Mouse (Mus musculus) liver, embryonic 12.5 days (tissue): ENCODE measurements around the gene Rbpj. TPM values are rescaled to one million over a fixed set of nuclear protein-coding genes. Genes with fewer than 3 reads are reported as not detected.
"Not testable (repeated sequence)": the region's sequence is repeated elsewhere in the genome, so short reads cannot be mapped to it uniquely, and the experiment has no call there.

ENCODE experiments used
- ATAC-seq: fragments of 200-750 bp; cut with Nextera tagmentation; 2 replicates; pipeline ENCODE4 v1.8.0; 2017; ENCODE audit warnings: moderate number of reproducible peaks, mild to moderate bottlenecking, moderate library complexity
- H3K27ac ChIP-seq: fragments of 300-500 bp; sonication (generic); 2 replicates; pipeline ENCODE4 v1.5.1; 2016; ENCODE audit warnings: mild to moderate bottlenecking
- H3K27me3 ChIP-seq: fragments of 300-500 bp; sonication (generic); replicated peaks from 2 replicates; pipeline ENCODE4 v1.6.1; 2016; ENCODE audit warnings: mild to moderate bottlenecking, moderate library complexity
- H3K36me3 ChIP-seq: fragments of 300-500 bp; sonication (generic); 2 replicates; pipeline ENCODE4 v1.6.1; 2016; ENCODE audit warnings: mild to moderate bottlenecking, moderate library complexity
- H3K4me1 ChIP-seq: fragments of 300-500 bp; sonication (generic); 2 replicates; pipeline ENCODE4 v1.6.1; 2016
- H3K4me2 ChIP-seq: fragments of 300-500 bp; sonication (generic); 2 replicates; pipeline ENCODE4 v1.6.1; 2016; ENCODE audit warnings: mild to moderate bottlenecking, moderate library complexity
- H3K4me3 ChIP-seq: fragments of 300-500 bp; sonication (generic); 2 replicates; pipeline ENCODE4 v1.5.1; 2016; ENCODE audit warnings: mild to moderate bottlenecking, moderate library complexity
- H3K9ac ChIP-seq: fragments of 300-500 bp; sonication (generic); 2 replicates; pipeline ENCODE4 v1.6.1; 2016; ENCODE audit warnings: mild to moderate bottlenecking, moderate library complexity
- H3K9me3 ChIP-seq: fragments of 300-500 bp; sonication (generic); replicated peaks from 2 replicates; pipeline ENCODE4 v1.6.1; 2016; ENCODE audit warnings: mild to moderate bottlenecking, moderate library complexity
- WGBS: fragments of 180-500 bp; shearing (Covaris S2); methylation state at CpG from one replicate; pipeline ENCODE4 v1.1.7; 2016; ENCODE audit not compliant: insufficient replicate concordance; 5-methylcytosine and 5-hydroxymethylcytosine counted together
- polyA plus RNA-seq: library from polyadenylated mRNA; unstranded; fragments of >200 nt; fragmentation: Nextera tagmentation; extraction: Ambion mirVana; gene quantifications from 2 replicates; pipeline ENCODE4 v1.2.1, GENCODE M21; 2016

Rbpj gene
- polyA plus RNA-seq, 1 experiment from 2014 or later: 14.4 TPM

DNA sequence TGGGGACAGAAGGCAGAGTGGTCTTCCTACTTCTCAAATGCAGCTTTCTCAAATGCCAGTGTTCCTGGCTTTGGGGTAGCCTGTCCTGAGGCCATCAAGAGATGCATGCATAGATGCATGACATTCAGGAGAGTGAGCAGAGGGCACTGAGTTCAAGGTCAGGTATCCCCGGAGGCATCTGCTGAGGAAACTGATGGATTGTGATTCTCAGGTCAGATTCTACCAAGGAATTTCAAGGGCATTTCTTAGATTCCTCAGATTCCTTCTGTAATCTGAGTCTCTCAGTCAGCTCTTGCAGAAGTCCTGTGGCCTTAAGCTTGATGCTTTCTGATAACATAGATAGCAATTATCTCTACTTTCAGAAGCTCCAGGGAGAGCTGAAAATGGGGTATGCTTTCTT, 76.1 kb downstream of the Rbpj start:
- Histone ChIP-seq H3K4me1 (no peaks in the 10 kb centered on the region), H3K9me3 (no peaks in the 10 kb centered on the region), H3K27ac (no peak overlapping the region), H3K36me3 (no peaks in the 10 kb centered on the region), H3K4me2 (no peak overlapping the region), H3K27me3 (no peaks in the 10 kb centered on the region), H3K9ac (no peak overlapping the region), H3K4me3 (no peak overlapping the region)
- no peak for ATAC-seq
- WGBS: 55% methylated on average over 1 of the region's 1 CpGs

DNA sequence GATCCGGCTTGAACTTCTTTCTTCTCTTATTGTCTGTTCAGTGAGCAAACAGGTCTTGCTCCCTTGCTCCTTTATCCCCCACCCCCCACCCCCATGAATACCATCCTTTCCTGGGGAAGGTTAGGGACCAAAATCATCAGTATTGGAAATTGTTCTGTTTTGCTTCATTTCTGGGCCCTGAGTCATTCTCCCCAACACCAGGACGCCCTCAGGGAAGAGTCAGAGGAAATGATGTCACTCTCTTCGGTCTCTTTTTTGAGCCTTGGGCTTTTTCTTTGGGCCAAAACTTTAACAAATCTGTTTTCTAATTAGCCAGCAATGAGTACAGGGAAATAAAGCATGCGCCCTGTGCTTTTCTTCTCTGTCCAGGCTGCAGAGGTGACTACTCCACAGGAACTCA, 77.4 kb downstream of the Rbpj start:
- Histone ChIP-seq H3K4me1 (no peaks in the 10 kb centered on the region), H3K27ac (no peak overlapping the region), H3K9ac (no peak overlapping the region), H3K4me3 (no peak overlapping the region), H3K9me3 (no peaks in the 10 kb centered on the region), H3K27me3 (no peaks in the 10 kb centered on the region), H3K36me3 (no peaks in the 10 kb centered on the region), H3K4me2 (no peak overlapping the region)
- 56% methylated on average over 4 of the region's 4 CpGs for WGBS
- ATAC-seq: no peak

DNA sequence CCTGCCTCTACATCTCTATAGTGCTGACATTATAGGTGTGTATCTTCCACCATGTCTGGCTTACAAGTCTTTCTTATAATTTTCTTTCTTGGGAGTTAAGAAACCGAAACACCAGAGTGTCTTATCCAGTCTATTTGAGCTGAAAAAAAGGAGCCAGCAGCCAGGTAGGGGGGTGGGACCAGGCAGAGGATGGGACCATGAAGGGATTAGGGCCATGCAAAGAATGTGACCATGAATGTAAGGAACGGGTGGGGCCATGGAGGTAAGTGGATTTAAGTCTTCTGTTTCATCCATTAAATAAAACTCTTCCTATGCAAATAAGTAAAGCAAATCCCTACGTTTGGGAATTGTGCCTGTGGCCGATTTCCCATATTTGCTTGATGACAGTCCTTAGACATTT, 78.0 kb downstream of the Rbpj start:
- 66% methylated on average over 4 of the region's 4 CpGs for WGBS
- no peaks in the 10 kb centered on the region for H3K36me3 ChIP-seq
- no peaks in the 10 kb centered on the region for H3K9me3 ChIP-seq
- ATAC-seq: no peak
- no peak overlapping the region for H3K4me3 ChIP-seq
- no peak overlapping the region for H3K9ac ChIP-seq
- H3K4me2 ChIP-seq: no peak overlapping the region
- no peaks in the 10 kb centered on the region for H3K4me1 ChIP-seq
- no peak overlapping the region for H3K27ac ChIP-seq
- H3K27me3 ChIP-seq: no peaks in the 10 kb centered on the region

GRCm38 (mm10) chr5:53546440-53546839, 80.5 kb downstream of the Rbpj start:
- no peak for ATAC-seq
- no peak overlapping the region for H3K9ac ChIP-seq
- no peaks in the 10 kb centered on the region for H3K9me3 ChIP-seq
- H3K36me3 ChIP-seq: no peaks in the 10 kb centered on the region
- 60% methylated on average over 6 of the region's 6 CpGs for WGBS
- H3K27me3 ChIP-seq: no peaks in the 10 kb centered on the region
- no peaks in the 10 kb centered on the region for H3K4me1 ChIP-seq
- H3K4me3 ChIP-seq: no peak overlapping the region
- no peak overlapping the region for H3K4me2 ChIP-seq
- H3K27ac ChIP-seq: no peak overlapping the region

- Histone ChIP-seq H3K27me3 (no peaks in the 10 kb centered on the region), H3K4me2 (no peak overlapping the region), H3K36me3 (no peaks in the 10 kb centered on the region), H3K9me3 (no peaks in the 10 kb centered on the region), H3K9ac (no peak overlapping the region), H3K4me1 (no peaks in the 10 kb centered on the region), H3K4me3 (no peak overlapping the region), H3K27ac (no peak overlapping the region)
- no peak for ATAC-seq
- 31% methylated on average over 9 of the region's 9 CpGs for WGBS
Measured at GRCm38 (mm10) chr5:53546979-53547472, 81.1 kb downstream of the Rbpj start.

DNA sequence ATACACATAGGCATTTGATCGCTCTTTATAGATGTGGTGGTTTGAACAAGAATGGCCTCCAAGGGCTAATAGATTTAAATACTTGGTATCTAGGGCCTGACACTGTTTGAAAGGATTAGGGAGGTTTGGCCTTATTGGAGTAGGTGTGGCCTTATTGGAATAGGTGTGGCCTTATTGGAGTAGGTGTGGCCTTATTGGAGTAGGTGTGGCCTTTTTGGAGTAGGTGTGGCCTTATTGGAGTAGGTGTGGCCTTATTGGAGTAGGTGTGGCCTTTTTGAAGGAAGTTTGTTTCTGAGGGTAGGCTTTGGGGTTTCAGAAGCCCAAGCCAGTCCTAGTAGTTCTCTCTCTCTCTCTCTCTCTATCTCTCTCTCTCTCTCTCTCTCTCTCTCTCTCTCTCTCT, 84.4 kb downstream of the Rbpj start:
- H3K4me1 ChIP-seq, H3K27ac ChIP-seq, ATAC-seq, H3K9ac ChIP-seq, H3K4me3 ChIP-seq, H3K36me3 ChIP-seq, H3K27me3 ChIP-seq, H3K4me2 ChIP-seq, H3K9me3 ChIP-seq: not testable (repeated sequence)
- 91% methylated on average over 1 of the region's 1 CpGs for WGBS

- no peaks in the 10 kb centered on the region for H3K27me3 ChIP-seq
- H3K4me3 ChIP-seq: no peak overlapping the region
- WGBS: 56% methylated on average over 6 of the region's 6 CpGs
- H3K27ac ChIP-seq: no peak overlapping the region
- ATAC-seq: no peak
- no peaks in the 10 kb centered on the region for H3K36me3 ChIP-seq
- no peaks in the 10 kb centered on the region for H3K9me3 ChIP-seq
- H3K9ac ChIP-seq: no peak overlapping the region
- H3K4me1 ChIP-seq: no peaks in the 10 kb centered on the region
- H3K4me2 ChIP-seq: no peak overlapping the region
Measured at GRCm38 (mm10) chr5:53551394-53551793, 85.4 kb downstream of the Rbpj start.

DNA sequence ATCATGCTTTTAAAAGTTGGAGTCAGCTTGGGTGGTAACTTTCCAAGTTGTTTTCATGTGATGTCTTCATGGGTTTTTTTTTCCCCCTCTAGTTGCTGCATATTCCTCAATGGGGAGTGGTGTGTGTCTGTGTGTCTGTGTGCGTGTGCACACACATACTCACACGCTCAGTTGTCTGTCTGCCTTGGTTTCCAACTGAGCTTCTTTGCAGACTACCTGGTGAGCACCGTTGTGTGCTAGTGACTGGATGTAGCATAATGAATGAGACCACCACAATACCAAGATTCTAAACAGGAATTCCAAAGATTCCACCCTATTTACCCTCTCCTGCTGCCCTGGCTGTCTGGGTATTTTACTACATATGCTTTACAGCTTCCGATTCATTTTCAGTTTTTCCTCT, 86.0 kb downstream of the Rbpj start:
- whole genome bisulfite sequencing: 78% methylated on average over 4 of the region's 4 CpGs
- no peak for ATAC-seq

GRCm38 (mm10) chr5:53553281-53553680, 87.3 kb downstream of the Rbpj start:
- Histone ChIP-seq H3K9ac (no peak overlapping the region), H3K36me3 (no peaks in the 10 kb centered on the region), H3K4me1 (no peaks in the 10 kb centered on the region), H3K4me3 (no peak overlapping the region), H3K4me2 (no peak overlapping the region), H3K27ac (no peak overlapping the region), H3K27me3 (no peaks in the 10 kb centered on the region), H3K9me3 (no peaks in the 10 kb centered on the region)
- ATAC-seq: no peak
- 77% methylated on average over 1 of the region's 1 CpGs for WGBS

More for the DNA sequence above, 86.0 kb downstream of the Rbpj start:
- H3K4me1 ChIP-seq: no peaks in the 10 kb centered on the region
- no peaks in the 10 kb centered on the region for H3K9me3 ChIP-seq
- no peak overlapping the region for H3K27ac ChIP-seq
- H3K27me3 ChIP-seq: no peaks in the 10 kb centered on the region
- H3K9ac ChIP-seq: no peak overlapping the region
- H3K4me2 ChIP-seq: no peak overlapping the region
- H3K4me3 ChIP-seq: no peak overlapping the region
- H3K36me3 ChIP-seq: no peaks in the 10 kb centered on the region

DNA sequence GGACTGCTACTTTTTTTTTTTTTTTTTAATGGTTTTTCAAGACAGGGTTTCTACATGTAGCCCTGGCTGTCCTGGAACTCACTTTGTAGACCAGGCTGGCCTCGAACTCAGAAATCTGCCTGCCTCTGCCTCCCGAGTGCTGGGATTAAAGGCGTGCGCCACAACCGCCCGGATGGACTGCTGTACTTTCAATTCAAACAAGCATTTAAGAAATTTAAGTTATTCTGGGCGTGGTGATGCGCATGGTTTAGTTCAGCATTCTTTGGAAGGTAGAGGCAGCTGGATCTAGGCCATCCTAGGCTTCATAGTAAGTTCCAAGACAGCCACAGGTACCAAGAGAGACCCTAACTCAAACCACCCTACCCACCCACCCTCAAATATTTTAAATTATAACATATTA, 88.2 kb downstream of the Rbpj start:
- Histone ChIP-seq H3K4me2 (no peak overlapping the region), H3K4me1 (no peaks in the 10 kb centered on the region), H3K4me3 (no peak overlapping the region), H3K9me3 (no peaks in the 10 kb centered on the region), H3K9ac (no peak overlapping the region), H3K27ac (no peak overlapping the region), H3K36me3 (no peaks in the 10 kb centered on the region), H3K27me3 (no peaks in the 10 kb centered on the region)
- ATAC-seq: no peak
- 82% methylated on average over 8 of the region's 8 CpGs for WGBS

DNA sequence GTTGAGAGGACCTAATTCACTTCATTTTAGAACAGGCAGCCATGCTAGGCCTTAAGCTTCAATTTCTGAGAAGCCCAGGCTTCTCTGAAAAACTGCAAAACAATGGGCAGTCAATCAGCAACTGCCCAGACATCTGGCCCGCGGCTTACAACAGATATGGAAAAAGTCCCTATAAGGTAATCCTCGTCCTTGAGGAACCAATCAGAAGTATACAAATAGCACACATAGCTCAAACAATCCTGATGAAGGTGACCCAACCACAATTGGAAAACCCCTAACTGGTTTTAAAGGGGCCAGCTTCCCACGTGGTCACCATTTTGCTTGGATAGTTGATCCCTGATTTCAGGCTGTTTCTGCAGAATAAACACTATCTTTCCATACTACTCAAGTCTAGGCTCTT, 89.0 kb downstream of the Rbpj start:
- no peak overlapping the region for H3K27ac ChIP-seq
- H3K4me2 ChIP-seq: no peak overlapping the region
- H3K36me3 ChIP-seq: no peaks in the 10 kb centered on the region
- no peak overlapping the region for H3K9ac ChIP-seq
- WGBS: 68% methylated on average over 4 of the region's 4 CpGs
- no peak for ATAC-seq
- H3K4me1 ChIP-seq: no peaks in the 10 kb centered on the region
- H3K27me3 ChIP-seq: no peaks in the 10 kb centered on the region
- no peaks in the 10 kb centered on the region for H3K9me3 ChIP-seq
- H3K4me3 ChIP-seq: no peak overlapping the region

- H3K4me3 ChIP-seq: no peak overlapping the region
- H3K27me3 ChIP-seq: no peaks in the 10 kb centered on the region
- H3K36me3 ChIP-seq: no peaks in the 10 kb centered on the region
- H3K4me2 ChIP-seq: no peak overlapping the region
- WGBS: 84% methylated on average over 8 of the region's 8 CpGs
- H3K4me1 ChIP-seq: no peaks in the 10 kb centered on the region
- H3K27ac ChIP-seq: no peak overlapping the region
- ATAC-seq: no peak
- no peaks in the 10 kb centered on the region for H3K9me3 ChIP-seq
- H3K9ac ChIP-seq: no peak overlapping the region
Measured at GRCm38 (mm10) chr5:53555474-53555873, 89.5 kb downstream of the Rbpj start.

DNA sequence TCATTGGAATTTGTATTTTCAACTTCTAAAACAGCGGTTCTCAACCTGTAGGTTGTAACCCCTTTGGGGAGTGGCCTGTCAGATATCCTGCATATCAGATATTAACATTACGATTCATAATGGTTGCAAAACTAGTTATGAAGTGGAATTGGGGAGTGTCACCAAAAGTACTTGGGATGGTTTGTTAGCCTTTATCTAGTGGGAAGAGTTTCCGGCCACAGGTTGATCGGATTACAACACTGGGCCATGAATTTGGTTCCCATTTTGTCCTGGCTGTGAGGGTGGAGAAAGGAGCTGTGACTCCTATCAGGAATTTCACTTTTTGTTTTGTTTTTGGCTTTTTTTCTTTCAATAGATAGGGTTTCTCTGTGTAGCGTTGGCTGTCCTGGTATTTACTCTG, 90.0 kb downstream of the Rbpj start:
- no peak for ATAC-seq
- no peak overlapping the region for H3K4me2 ChIP-seq
- no peak overlapping the region for H3K27ac ChIP-seq
- no peaks in the 10 kb centered on the region for H3K36me3 ChIP-seq
- no peak overlapping the region for H3K9ac ChIP-seq
- no peak overlapping the region for H3K4me3 ChIP-seq
- H3K27me3 ChIP-seq: no peaks in the 10 kb centered on the region
- 77% methylated on average over 5 of the region's 5 CpGs for WGBS
- no peaks in the 10 kb centered on the region for H3K9me3 ChIP-seq
- H3K4me1 ChIP-seq: no peaks in the 10 kb centered on the region
